Mouse (Mus musculus) kidney, embryonic 14.5 days (tissue): ENCODE data around the gene Ush1g. TPM values are rescaled to one million over a fixed set of nuclear protein-coding genes. Genes with fewer than 3 reads are reported as not detected.

Experiments used
- ATAC-seq: fragments of 200-750 bp; cut with Nextera tagmentation; 2 replicates; pipeline ENCODE4 v1.8.0; 2017; ENCODE audit warnings: moderate number of reproducible peaks, mild to moderate bottlenecking, moderate TSS enrichment, moderate library complexity; ENCODE audit not compliant: low FRiP score, low TSS enrichment
- H3K27ac ChIP-seq: fragments of 300-500 bp; sonication (generic); 2 replicates; pipeline ENCODE4 v1.5.1; 2014; ENCODE audit warnings: low read depth, mild to moderate bottlenecking, low read length, moderate library complexity, mixed read lengths
- H3K27me3 ChIP-seq: fragments of 300-500 bp; sonication (generic); 2 replicates; pipeline ENCODE4 v1.6.1; 2014; ENCODE audit warnings: mild to moderate bottlenecking, low read length; ENCODE audit not compliant: control insufficient read depth, insufficient read depth
- H3K36me3 ChIP-seq: fragments of 300-500 bp; sonication (generic); 2 replicates; pipeline ENCODE4 v1.6.1; 2014; ENCODE audit warnings: low read length, mixed read lengths; ENCODE audit not compliant: control insufficient read depth, insufficient read depth
- H3K4me1 ChIP-seq: fragments of 300-500 bp; sonication (generic); 2 replicates; pipeline ENCODE4 v1.6.1; 2014; ENCODE audit warnings: low read length, mixed read lengths; ENCODE audit not compliant: control insufficient read depth, insufficient read depth
- H3K4me2 ChIP-seq: fragments of 300-500 bp; sonication (generic); replicated peaks from 2 replicates; pipeline ENCODE4 v1.6.1; 2014; ENCODE audit warnings: low read depth, mild to moderate bottlenecking, low read length
- H3K4me3 ChIP-seq: fragments of 300-500 bp; sonication (generic); 2 replicates; pipeline ENCODE4 v1.5.1; 2014; ENCODE audit warnings: mild to moderate bottlenecking, low read length
- H3K9ac ChIP-seq: fragments of 300-500 bp; sonication (generic); 2 replicates; pipeline ENCODE4 v1.6.1; 2014; ENCODE audit warnings: low read depth, mild to moderate bottlenecking, low read length, moderate library complexity
- H3K9me3 ChIP-seq: fragments of 300-500 bp; sonication (generic); 2 replicates; pipeline ENCODE4 v1.6.1; 2016; ENCODE audit warnings: low read length; ENCODE audit not compliant: control insufficient read depth
- WGBS: fragments of 180-500 bp; shearing (Covaris S2); extraction: QIAGEN DNeasy Blood & Tissue Kit; methylation state at CpG from one replicate; pipeline ENCODE4 v1.1.7; 2014; 5-methylcytosine and 5-hydroxymethylcytosine counted together
- polyA plus RNA-seq: library from polyadenylated mRNA; unstranded; fragments of >200 nt; fragmentation: Nextera tagmentation; extraction: Ambion mirVana; gene quantifications from 2 replicates; pipeline ENCODE4 v1.2.1, GENCODE M21; 2014

The Ush1g gene
- not detected in 2 replicates for polyA plus RNA-seq

- Histone ChIP-seq H3K4me3 (no peak within 1 kb of the TSS), H3K9ac (no peak within 1 kb of the TSS), H3K4me1 (no peaks in the 10 kb centered on the region), H3K36me3 (no peaks in the 10 kb centered on the region), H3K27ac (no peak within 1 kb of the TSS), H3K27me3 (peaks cover 78% of the 10 kb centered on the region), H3K9me3 (no peaks in the 10 kb centered on the region), H3K4me2 (no peak within 1 kb of the TSS; the same call in 1 of the 2 replicates)
- 3% methylated on average over 35 of the region's 35 CpGs for WGBS
- peak; percentile 37; the same call in 1 of the 2 replicates for ATAC-seq
Measured at GRCm38 (mm10) chr11:115321906-115322693, at the start of gene Ush1g. Ush1g (minus strand) TSS chr11:115322041.

- Histone ChIP-seq H3K9ac (no peak overlapping the region), H3K27ac (no peak overlapping the region; the same call in 1 of the 2 replicates), H3K36me3 (no peaks in the 10 kb centered on the region), H3K4me3 (no peak overlapping the region), H3K9me3 (no peaks in the 10 kb centered on the region), H3K27me3 (peaks cover 44% of the 10 kb centered on the region), H3K4me1 (peaks cover 12% of the 10 kb centered on the region), H3K4me2 (no peak overlapping the region)
- WGBS = 66% methylated on average over 8 of the region's 8 CpGs
- ATAC-seq = no peak
Measured at GRCm38 (mm10) chr11:115371354-115371753, 49.5 kb upstream of the Ush1g start.

GRCm38 (mm10) chr11:115370368-115370767, 48.5 kb upstream of the Ush1g start:
- Histone ChIP-seq H3K36me3 (no peaks in the 10 kb centered on the region), H3K9ac (no peak overlapping the region), H3K4me3 (no peak overlapping the region), H3K4me2 (no peak overlapping the region), H3K9me3 (no peaks in the 10 kb centered on the region), H3K4me1 (peaks cover 12% of the 10 kb centered on the region), H3K27me3 (peaks cover 45% of the 10 kb centered on the region), H3K27ac (no peak overlapping the region)
- no peak for ATAC-seq
- 44% methylated on average over 7 of the region's 7 CpGs for WGBS

- Histone ChIP-seq H3K36me3 (no peaks in the 10 kb centered on the region), H3K27me3 (peaks cover 30% of the 10 kb centered on the region), H3K4me2 (peak within 1 kb of the TSS; percentile 80), H3K4me3 (peak within 1 kb of the TSS; percentile 48), H3K4me1 (peaks cover 8% of the 10 kb centered on the region), H3K9ac (peak within 1 kb of the TSS; percentile 47), H3K9me3 (no peaks in the 10 kb centered on the region), H3K27ac (no peak within 1 kb of the TSS)
- 1% methylated on average over 32 of the region's 39 CpGs for WGBS
- ATAC-seq = peak; percentile 76
Measured at GRCm38 (mm10) chr11:115367395-115367944, 45.6 kb upstream of the Ush1g start, which contains the start of gene Hid1. Hid1 (minus strand) TSS chr11:115367756.

- peak overlapping the region; percentile 47 for H3K9ac ChIP-seq
- H3K9me3 ChIP-seq = no peaks in the 10 kb centered on the region
- peaks cover 8% of the 10 kb centered on the region for H3K4me1 ChIP-seq
- H3K27me3 ChIP-seq = peaks cover 30% of the 10 kb centered on the region
- H3K4me2 ChIP-seq = peak overlapping the region; percentile 80
- peak; percentile 25; the same call in 1 of the 2 replicates for ATAC-seq
- peak overlapping the region; percentile 48 for H3K4me3 ChIP-seq
- H3K27ac ChIP-seq = no peak overlapping the region
- 4% methylated on average over 28 of the region's 28 CpGs for WGBS
- no peaks in the 10 kb centered on the region for H3K36me3 ChIP-seq
Measured at GRCm38 (mm10) chr11:115366706-115367394, 45.0 kb upstream of the Ush1g start.

GRCm38 (mm10) chr11:115366039-115366705, 44.3 kb upstream of the Ush1g start:
- Histone ChIP-seq H3K4me3 (no peak overlapping the region; the same call in 1 of the 2 replicates), H3K36me3 (no peaks in the 10 kb centered on the region), H3K4me1 (peaks cover 8% of the 10 kb centered on the region), H3K27ac (no peak overlapping the region), H3K27me3 (peaks cover 30% of the 10 kb centered on the region), H3K4me2 (0 out of 2 replicates have a peak overlapping the region, but pooled peaks have one; percentile 3), H3K9ac (no peak overlapping the region), H3K9me3 (no peaks in the 10 kb centered on the region)
- peak; percentile 34; the same call in 1 of the 2 replicates for ATAC-seq
- 44% methylated on average over 7 of the region's 7 CpGs for whole genome bisulfite sequencing

GRCm38 (mm10) chr11:115364136-115364535, 42.3 kb upstream of the Ush1g start:
- Histone ChIP-seq H3K9me3 (no peaks in the 10 kb centered on the region), H3K36me3 (no peaks in the 10 kb centered on the region), H3K4me1 (peaks cover 8% of the 10 kb centered on the region), H3K27ac (no peak overlapping the region), H3K27me3 (peaks cover 30% of the 10 kb centered on the region), H3K4me2 (no peak overlapping the region), H3K4me3 (no peak overlapping the region), H3K9ac (no peak overlapping the region)
- no peak for ATAC-seq
- 86% methylated on average over 3 of the region's 3 CpGs for WGBS

- Histone ChIP-seq H3K36me3 (no peaks in the 10 kb centered on the region), H3K9me3 (no peaks in the 10 kb centered on the region), H3K9ac (no peak overlapping the region), H3K27me3 (peaks cover 4% of the 10 kb centered on the region; the same call in 1 of the 2 replicates), H3K27ac (no peak overlapping the region), H3K4me1 (peaks cover 3% of the 10 kb centered on the region; the same call in 1 of the 2 replicates), H3K4me3 (no peak overlapping the region), H3K4me2 (no peak overlapping the region)
- no peak for ATAC-seq
- 66% methylated on average over 6 of the region's 6 CpGs for WGBS
Measured at GRCm38 (mm10) chr11:115359726-115360125, 37.9 kb upstream of the Ush1g start.
